Mouse (Mus musculus): Measurements from ENCODE around the gene Vps33a.

GRCm38 (mm10) chr5:123533801-123534200 lies 39.0 kb downstream of the Vps33a start:
- TF ChIP-seq EP300 (optimal IDR thresholded peaks at IDR 0.05): no peak
- TF ChIP-seq CTCF (IDR thresholded peaks at IDR 0.05; ENCODE audit: low read depth): no peak

Measured in stomach, postnatal 0 days (tissue).